Mouse (Mus musculus): ENCODE measurements at regions not wholly inside any gene's neighbourhood (a gene's known extent, or its start where the extent isn't known, plus 50 kb on each side); places are given as distances from the start of the nearest gene placed in this dataset.
"Not testable (repeated sequence)": the region's sequence is repeated elsewhere in the genome, so short reads cannot be mapped to it uniquely, and the experiment has no call there.

DNA sequence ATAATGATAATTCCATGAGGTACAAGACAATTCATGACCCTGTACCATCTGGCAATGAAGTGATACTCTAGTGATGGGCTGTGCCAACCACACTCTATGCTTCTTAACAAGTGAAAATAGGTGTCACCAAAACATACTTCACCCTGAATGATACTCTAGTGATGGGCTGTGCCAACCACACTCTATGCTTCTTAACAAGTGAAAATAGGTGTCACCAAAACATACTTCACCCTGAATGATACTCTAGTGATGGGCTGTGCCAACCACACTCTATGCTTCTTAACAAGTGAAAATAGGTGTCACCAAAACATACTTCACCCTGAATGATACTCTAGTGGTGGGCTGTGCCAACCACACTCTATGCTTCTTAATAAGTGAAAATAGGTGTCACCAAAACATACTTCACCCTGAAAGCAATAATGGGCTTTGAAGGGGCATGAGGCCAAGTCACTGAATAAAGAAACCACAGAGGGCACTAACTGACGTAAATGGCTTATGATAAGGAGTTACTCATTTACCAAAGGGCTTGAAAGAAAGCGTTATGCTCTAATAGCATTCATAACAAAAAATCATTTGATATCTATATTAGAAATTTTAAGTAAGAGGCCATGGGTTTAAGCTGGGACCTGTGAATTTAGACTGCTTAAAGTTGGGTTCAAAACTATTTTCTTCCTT lies 263.0 kb downstream of the Nfkbiz start:
- not testable (repeated sequence) for DNase-seq

- DNase-seq: no peak
Measured at GRCm38 (mm10) chr16:55571106-55571505, 267.6 kb downstream of the Nfkbiz start.

DNA sequence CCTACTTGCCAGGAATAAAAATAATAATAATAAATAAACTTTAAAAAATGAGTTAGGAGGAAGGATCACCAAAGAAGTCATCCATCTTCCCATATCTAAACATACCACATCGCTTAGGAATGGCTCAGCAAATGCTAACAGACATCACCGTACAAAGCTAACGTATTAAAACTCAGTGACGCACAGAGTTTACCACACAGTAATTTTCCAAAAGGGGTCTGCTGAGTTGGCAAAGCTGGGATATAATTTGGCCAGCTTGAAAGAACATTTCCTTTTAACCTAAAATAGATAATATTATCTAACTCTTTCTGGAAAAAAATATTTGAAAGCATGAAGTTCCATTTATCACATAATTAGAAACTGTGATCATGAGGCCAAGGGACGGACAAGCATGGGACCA lies 268.6 kb downstream of the Nfkbiz start:
- DNase-seq: no peak

- DNase-seq: no peak
Measured at GRCm38 (mm10) chr16:55555821-55556535, 258.2 kb upstream of the Zpld1 start.

DNA sequence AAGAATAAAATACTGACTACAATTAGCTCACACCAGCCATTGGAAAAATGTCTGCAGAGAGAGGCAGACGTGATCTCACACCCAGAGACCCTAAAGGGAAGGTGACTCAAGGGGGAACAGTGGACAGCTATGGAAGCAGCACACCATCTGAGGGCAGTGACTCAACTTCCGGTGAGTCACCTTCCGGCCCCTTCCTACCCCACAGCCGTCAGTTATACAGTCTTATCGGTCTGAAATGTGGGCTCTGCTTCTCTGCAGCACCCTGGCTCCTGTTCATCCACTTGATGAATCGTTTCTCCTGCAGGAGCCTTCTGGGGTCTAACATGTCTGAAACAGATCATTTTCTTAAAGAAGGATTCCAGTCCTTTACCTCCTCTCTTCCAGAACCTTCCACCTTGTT lies 257.4 kb upstream of the Zpld1 start:
- peak; percentile 30 to 40 for DNase-seq

DNA sequence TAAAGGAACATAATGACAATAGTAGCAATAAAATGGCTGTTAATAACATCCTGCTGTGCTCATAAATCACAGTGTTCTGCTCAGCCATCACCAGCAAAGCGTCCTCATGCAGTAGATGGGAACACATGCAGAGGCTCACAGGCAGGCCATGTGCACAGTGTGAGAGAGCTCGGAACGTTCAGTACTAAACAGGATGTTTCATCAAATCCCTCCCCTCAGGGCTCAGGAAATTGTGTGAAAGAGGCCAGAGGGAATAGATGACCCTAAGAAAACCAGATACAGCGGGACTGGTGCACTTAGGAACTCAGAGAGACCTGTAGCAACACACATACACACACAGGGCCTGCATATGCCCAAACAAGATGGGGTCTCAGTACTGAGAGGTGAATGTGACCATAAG lies 256.1 kb upstream of the Zpld1 start:
- DNase-seq: no peak

DNA sequence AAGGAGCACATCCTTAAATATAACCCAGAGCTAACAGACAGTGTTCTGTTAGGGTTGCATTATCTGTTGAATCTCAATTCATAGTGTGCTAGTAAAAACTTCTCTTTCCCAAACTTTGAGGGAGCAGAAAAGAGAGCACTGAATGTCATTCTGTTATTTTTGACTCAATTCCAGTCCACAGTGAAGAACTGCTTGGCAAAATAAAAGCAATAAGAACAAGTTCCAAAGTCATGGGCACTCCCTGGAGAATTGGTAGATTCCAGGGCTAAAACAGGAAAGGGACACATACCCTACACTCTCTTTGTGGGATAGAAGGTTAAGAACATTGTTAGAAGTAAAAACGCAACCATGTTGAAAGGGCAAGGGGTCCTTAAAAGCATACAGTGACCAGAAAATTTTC lies 253.6 kb upstream of the Zpld1 start:
- DNase-seq: no peak

- no peak for DNase-seq
Measured at GRCm38 (mm10) chr16:55550649-55551312, 253.0 kb upstream of the Zpld1 start.

DNA sequence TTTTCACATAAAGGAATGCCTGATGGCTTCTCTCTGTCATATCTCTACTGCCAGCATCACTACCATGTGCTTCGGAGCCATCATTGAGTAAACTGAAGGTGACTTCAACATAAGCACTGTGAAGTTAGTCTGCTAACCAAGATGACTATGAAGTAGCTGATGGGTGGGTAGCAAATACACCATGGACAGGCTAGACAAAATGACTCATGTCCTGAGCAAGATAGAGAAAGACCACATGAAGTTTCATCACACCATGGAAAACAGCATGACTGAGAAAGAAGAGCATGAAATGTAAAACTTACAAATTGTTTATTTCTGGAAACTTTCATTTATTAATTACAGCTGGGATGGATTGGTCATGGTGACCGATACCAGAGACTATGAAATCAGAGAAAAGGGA lies 249.3 kb upstream of the Zpld1 start:
- DNase-seq: no peak

DNA sequence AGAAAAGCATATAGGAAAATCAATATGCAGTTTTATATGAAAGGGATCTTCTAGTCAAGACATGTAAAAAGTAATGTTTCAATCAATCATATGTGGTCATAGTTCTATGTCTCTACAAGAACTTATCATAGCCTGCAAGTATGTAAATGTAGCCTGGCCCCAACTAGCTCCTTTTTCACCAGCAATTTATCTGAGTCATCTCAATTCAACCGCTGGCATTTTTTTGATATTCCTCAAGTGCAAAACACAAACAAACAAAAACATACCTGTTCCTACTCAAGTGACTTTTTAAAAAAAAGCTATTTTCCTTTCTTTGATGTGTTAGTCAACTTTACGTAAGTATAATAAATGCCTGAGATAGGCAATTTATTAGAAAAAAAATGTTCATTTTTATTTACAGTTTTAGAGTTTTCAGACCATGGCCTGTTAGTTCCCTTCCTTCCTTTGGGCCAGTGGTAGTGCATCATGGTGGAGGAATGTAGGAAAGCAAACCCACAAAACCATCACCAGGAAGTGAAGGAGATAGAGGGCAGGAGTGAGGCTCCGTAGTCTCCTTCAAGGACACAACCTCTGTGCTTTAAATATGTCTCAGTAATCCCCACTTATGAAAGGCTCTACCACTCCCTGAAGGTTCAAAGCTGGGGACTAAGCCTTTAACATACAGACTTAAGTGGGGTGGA lies 242.7 kb upstream of the Zpld1 start:
- DNase-seq: no peak

DNA sequence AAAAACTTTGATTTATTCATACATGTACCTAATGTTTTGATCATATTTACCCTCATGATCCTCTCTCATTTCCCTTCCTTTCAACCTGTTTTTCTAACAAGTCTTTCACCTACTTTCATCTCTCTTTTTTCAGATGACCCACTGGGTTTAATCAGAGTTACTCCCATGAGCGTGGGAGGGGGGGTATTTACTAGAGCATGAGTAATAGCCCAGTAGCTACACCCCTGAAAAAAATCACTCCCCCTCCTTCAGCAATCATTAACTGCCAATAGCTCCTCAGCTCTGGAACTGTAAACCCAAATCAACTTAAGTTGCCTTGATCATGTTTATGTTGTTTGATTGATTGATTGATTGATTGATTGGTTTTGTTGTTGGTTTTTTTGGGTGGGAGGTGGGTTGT lies 241.4 kb upstream of the Zpld1 start:
- DNase-seq: no peak

GRCm38 (mm10) chr16:55537548-55537947 lies 239.8 kb upstream of the Zpld1 start:
- DNase-seq: no peak

GRCm38 (mm10) chr16:55532686-55533085 lies 234.9 kb upstream of the Zpld1 start:
- DNase-seq: no peak

DNA sequence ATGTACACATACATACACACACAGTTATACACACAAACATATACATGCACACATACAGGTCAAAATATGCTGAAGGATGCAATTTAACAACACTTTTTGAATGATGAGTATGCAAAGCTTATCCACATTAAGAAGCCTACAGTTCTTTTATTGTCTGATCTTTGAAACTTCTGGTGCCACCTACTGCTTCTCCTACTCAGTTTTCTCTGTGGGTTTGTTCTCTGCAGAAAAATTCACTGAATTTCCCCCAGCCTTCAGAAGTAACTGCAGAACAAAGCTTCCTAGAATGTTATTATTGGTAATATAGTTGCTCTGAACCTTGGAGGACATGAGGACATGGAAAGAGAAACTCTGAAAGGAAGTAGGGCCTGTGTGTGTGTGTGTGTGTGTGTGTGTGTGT lies 233.1 kb upstream of the Zpld1 start:
- DNase-seq: no peak

GRCm38 (mm10) chr16:55527680-55528079 lies 229.9 kb upstream of the Zpld1 start:
- no peak for DNase-seq

DNA sequence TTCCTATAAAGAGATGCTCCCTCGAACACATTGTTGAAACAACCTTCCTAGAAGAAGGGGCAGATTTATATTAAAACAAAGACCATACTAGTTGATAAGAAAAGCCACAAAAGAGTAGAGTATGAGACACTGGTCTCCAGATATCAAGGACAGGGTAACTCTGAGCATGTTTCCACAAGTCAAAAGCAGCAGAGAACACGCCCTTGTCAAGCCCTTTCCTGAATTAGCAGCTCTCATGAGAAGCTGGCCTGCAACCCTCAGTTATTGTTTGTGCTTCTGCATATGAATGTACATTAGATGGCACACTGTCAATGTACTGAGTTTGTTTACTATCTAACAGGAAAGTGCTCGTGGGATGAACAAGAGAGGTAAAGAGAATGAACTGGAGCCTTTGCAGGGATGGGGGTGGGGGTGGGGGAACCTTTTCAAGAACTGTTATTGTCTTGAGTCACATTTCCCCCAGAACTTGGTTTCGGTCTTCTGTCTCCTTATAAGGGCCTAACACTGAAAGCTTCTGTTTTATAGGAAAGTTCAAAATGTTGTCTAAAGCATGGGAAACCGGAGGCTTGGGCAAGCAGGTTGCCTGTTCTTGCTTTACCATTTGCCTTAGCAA lies 228.6 kb upstream of the Zpld1 start:
- DNase-seq: no peak

GRCm38 (mm10) chr16:55523264-55523663 lies 225.5 kb upstream of the Zpld1 start:
- DNase-seq: no peak

DNA sequence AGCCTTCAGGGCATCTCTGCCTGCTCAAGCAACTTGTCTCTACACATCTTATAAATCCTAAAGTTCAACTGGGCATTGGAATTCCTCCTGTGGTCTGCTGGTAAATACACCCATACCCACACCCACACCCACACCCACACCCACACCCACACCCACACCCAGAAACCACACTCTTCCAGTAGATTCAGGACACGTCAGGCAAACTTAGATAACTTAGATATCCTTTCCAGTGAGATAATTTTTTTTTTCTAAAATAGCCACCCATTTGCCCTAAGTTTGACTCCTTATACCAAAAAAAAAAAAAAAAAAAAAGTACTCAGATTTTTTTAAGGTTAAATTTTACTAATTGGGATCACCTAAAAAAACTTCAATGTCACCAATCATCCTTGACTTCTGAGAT lies 224.5 kb upstream of the Zpld1 start:
- no peak for DNase-seq

DNA sequence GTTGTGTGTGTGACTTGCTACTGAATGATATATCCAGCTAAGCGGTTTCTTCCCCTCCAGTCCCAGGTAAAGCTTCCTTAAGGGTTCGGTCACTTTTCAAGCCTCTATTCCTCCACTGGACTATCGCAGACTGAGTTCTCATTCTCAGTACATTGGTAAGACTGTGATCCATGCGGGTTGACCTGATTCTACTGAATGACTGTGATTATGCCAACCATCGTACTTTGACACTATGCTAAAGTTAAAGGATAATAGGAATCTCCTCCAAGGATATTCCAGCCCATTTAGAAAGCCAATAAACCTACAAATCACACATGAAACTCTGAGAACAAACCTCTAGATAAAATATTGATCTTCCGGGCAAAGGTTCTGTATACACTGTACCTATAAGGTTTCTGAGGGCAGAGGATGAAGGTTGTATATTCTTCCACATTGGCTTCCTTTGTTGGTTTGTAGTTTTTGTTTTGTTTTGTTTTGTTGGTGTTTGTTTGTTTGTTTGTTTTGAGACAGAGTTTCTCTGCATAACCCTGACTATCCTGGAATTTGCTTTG lies 223.7 kb upstream of the Zpld1 start:
- no peak for DNase-seq

DNA sequence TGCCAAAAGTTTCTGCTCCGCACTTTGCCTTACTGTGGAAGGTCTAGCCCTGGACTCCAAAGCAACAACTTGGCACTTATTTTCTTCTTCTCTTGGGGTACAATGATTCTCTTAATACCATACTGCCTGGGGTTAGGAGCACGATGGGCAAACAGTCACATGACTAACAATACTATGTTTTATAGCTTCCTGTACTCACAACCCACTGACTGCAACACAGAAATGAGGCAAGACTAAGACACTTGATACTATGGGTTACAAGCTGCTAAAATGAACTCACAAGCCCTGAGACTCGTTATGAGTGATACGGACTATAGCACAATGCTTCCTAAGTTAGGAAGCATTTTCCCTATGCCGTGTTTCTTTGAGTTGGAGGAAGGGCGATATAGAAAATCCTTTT lies 222.3 kb upstream of the Zpld1 start:
- DNase-seq: no peak

DNA sequence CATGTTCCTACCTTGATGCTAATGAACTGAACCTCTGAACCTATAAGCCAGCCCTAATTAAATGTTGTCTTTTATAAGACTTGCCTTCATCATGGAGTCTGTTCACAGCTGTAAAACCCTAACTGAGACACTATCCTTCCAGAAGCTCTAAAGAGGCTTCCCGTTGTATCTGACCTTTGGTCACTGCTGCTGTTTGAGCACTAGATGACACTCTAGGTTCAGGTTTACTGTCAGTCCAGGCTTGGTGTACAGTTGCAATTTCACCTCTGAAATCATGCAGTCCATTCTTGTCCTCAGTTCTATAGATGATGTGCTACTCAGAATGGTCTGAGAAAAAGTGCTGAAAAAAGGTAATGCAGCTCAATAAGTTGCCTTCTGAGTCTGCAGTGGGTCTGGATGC lies 221.9 kb upstream of the Zpld1 start:
- peak; percentile 32 to 34 for DNase-seq

GRCm38 (mm10) chr16:55516994-55517393 lies 219.2 kb upstream of the Zpld1 start:
- DNase-seq: no peak

DNA sequence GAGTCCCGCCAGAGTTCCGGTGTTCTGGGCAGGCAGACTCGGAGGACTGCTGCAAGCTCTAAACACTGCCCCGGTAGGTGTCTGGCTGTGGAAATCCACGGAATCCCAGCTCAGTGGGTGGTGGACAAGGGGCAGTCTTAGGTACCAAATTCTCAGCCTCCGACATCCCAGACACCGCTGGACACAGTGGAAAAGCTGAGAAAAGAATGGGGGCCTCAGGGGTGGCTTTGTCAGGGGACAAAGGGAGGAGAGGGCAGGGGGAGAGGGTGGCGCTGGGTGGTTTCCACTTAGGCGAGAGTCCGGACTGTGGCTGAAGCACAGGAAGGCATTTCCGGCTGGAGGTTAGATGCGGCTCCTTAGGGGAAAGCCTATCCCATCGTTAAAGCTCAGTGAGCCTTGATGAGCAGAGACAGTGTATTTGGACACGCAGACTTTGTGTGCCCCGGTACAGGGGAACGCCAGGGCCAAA lies 217.5 kb upstream of the Zpld1 start:
- no peak for DNase-seq

Measured in B cell, adult 2 months (primary cell).